Mouse (Mus musculus) myocyte (in vitro differentiated cells): ENCODE results near the gene Cblc.
A peak's percentile ranks its signal among the peaks of the same experiment; 100 is the strongest.

Experiments
- CEBPB ChIP-seq: IDR thresholded peaks from 2 replicates; pipeline ENCODE4 v1.6.1; 2011; ENCODE audit warnings: mild to moderate bottlenecking, moderate library complexity; ENCODE audit not compliant: poor library complexity, insufficient read depth, severe bottlenecking
- E2F4 ChIP-seq: IDR thresholded peaks from one replicate; pipeline ENCODE4 v1.6.1; 2011; ENCODE audit warnings: mild to moderate bottlenecking, control low read depth, moderate library complexity; ENCODE audit not compliant: insufficient read depth
- MAX ChIP-seq: IDR thresholded peaks from one replicate; pipeline ENCODE4 v1.6.1; 2011; ENCODE audit warnings: low read depth, mild to moderate bottlenecking, control low read depth
- MYOD1 ChIP-seq, 3 experiments: IDR thresholded peaks; one replicate each; pipeline ENCODE4 v1.6.1; 2011; ENCODE audit warnings: control low read depth in 2 of 3, low read depth in 2 of 3, mild to moderate bottlenecking in 2 of 3, moderate library complexity in 1 of 3; ENCODE audit not compliant: insufficient read length in 2 of 3, control insufficient read depth in 1 of 3
- MYOG ChIP-seq, 3 experiments: IDR thresholded peaks; one replicate each; pipeline ENCODE4 v1.6.1; 2011; ENCODE audit warnings: control low read depth in 2 of 3, low read depth in 2 of 3, mild to moderate bottlenecking in 2 of 3; ENCODE audit not compliant: insufficient read length in 2 of 3, control insufficient read depth in 1 of 3, insufficient read depth in 1 of 3
- POLR2A ChIP-seq: IDR thresholded peaks from one replicate; pipeline ENCODE4 v1.6.1; 2011; ENCODE audit warnings: low read depth, mild to moderate bottlenecking, control low read depth, moderate library complexity; ENCODE audit not compliant: insufficient read length
- POLR2AphosphoS2 ChIP-seq: IDR thresholded peaks from one replicate; pipeline ENCODE4 v1.6.1; 2011; ENCODE audit warnings: low read depth, control low read depth; ENCODE audit not compliant: insufficient read length
- REST ChIP-seq: IDR thresholded peaks from one replicate; pipeline ENCODE4 v1.6.1; 2011; ENCODE audit warnings: mild to moderate bottlenecking, control low read depth, moderate library complexity; ENCODE audit not compliant: insufficient read depth, insufficient read length
- TCF12 ChIP-seq: IDR thresholded peaks from one replicate; pipeline ENCODE4 v1.6.1; 2011; ENCODE audit warnings: mild to moderate bottlenecking, control low read depth; ENCODE audit not compliant: poor library complexity, insufficient read depth, severe bottlenecking
- USF1 ChIP-seq: IDR thresholded peaks from one replicate; pipeline ENCODE4 v1.6.1; 2011; ENCODE audit warnings: low read depth, mild to moderate bottlenecking, control low read depth, moderate library complexity

- peak; percentile 49 for TF ChIP-seq POLR2A
- TF ChIP-seq MYOG (IDR thresholded peaks at IDR 0.05; ENCODE audit: control insufficient read depth in 1 of 3, insufficient read depth in 1 of 3, insufficient read length in 2 of 3, low read depth in 2 of 3): peak in 2 of 3 experiments; percentile 27 to 63
- TF ChIP-seq E2F4: no peak
- no peak for TF ChIP-seq REST
- no peak for TF ChIP-seq TCF12
- no peak for TF ChIP-seq MAX
- TF ChIP-seq POLR2AphosphoS2: no peak
- TF ChIP-seq USF1: no peak
- TF ChIP-seq MYOD1 (IDR thresholded peaks at IDR 0.05; ENCODE audit: control insufficient read depth in 1 of 3, insufficient read length in 2 of 3, low read depth in 2 of 3): peak in 2 of 3 experiments; percentile 71 to 74
- no peak for TF ChIP-seq CEBPB
Observed at GRCm38 (mm10) chr7:19749389-19750216, 47.0 kb downstream of the Cblc start.
